Mouse (Mus musculus) mouse trophoblast stem cell (cell line): ENCODE measurements around the gene Olfr485.
"Not testable (repeated sequence)": the region's sequence is repeated elsewhere in the genome, so short reads cannot be mapped to it uniquely, and the experiment has no call there.

Experiments used
- in situ Hi-C, 2 experiments: fragments of 300-500 bp; cut with MseI, MboI; formaldehyde crosslinking; loops; 2 replicates in 1 of 2; 3 replicates in 1 of 2; pipeline ENCODE4 v1.15.1; 2025

The Olfr485 gene

DNA sequence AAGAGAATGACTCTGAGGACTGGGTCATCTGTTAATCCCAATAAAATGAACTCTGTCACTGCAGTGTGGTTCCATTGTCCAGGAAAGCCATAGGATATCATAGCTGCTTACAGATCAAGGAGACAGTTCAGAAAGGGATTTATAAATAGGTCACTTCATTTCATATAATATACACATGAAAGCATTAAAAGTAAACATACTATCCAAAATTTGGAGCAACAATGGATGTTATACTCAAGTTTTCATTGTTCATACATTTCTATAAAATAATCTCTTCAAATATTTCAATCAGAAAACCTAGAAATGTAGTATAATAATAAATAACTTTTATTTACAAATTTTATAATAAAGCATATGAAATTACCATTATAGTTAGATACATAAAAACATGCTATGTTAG, at the start of gene Olfr485:
Olfr485 (minus strand) TSS at position 101 of the 400 bp plus-strand sequence.
- in situ Hi-C loops, result no loop called here

DNA sequence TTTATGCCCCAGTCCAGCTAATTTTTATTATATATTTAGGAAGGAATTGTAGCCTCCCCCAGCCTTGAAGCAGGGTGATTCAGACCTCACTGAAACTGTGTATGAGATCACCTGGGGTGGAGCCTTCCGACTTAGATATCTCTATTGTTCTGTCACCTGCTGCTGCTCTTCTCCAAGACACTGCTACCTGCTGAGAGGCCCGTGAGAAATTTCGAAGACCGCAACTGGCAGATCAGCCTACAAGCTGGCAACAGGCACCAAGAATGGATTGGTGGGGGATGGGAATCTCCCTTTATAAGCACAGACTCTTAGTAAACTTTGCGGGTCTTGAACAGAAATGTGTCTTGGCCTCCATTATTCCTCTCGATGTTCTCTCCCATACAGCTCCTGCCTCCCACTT, 37.3 kb upstream of the Olfr485 start:
- in situ Hi-C loops, result no loop called here

DNA sequence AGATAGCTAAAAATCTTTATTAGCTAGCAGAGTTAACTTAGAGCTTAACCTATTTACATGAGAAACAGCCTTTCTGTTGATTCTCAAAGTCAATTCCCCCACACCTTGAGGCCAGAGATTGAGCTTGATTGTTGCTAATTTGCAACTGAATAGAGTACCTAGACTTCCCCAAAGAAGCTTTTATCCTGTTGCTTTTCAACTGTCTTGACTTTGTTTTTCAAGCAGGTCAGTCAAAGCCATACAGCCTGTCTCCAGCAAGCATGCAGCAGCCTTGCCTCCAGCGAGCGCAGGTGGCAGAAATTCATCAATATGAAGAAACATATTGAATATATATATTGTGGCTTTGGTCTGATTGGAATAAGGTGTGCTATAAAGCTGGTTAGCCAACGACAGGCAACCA, 36.7 kb upstream of the Olfr485 start:
- in situ Hi-C loops, result not testable (repeated sequence)

DNA sequence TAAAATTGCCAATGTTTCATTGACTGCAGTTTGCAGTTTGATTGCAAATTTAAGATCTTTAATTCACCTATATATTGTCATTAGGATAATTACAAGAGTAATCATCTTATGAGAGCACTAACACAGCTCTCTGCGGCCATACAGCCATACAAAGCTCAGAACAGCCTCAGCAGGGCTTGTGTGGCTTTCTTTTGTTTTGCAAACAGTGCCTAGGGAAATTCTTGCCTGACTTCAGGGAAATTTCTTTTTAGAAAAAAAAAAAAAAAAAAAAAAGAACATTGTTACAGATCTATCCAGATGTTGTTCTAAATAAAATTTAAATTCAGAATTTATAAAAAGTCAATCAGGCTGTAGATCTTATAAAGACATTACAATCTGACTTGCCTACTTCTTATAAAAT, 33.0 kb upstream of the Olfr485 start:
- in situ Hi-C loops, result not testable (repeated sequence)

DNA sequence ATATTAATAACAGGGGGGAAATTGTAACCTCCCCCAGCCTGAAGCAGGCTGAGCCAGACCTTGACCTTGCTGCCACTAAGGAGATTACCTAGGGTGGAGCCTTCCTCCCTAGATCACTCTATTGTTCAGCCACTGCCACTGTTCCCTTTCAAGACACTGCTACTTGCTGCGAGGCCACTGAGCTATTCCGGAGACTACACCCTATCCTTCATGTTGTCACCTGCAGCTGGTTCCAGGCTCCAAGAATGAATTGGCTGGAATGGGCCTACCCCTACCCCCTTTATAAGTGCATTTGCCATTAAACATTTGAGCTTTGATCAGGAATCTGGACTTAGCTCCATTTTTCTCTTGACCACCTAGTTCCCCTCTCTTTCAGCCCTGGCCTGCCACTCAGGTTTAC, 31.5 kb upstream of the Olfr485 start:
- in situ Hi-C loops, result not testable (repeated sequence)

DNA sequence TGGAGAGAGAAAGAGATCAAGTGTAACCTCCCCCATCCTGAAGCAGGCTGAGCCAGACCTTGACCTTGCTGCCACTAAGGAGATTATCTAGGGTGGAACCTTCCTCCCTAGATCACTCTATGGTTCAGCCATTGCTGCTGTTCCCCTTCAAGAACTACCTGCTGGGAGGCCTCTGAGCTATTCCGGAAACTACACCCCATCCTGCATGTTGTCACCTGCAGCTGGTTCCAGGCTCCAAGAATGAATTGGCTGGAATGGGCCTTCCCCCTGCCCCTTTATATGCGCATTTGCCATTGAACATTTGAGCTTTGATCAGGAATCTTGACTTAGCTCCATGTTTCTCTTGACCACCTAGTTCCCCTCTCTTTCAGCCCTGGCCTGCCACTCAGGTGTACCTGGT, 25.6 kb upstream of the Olfr485 start:
- in situ Hi-C loops, result not testable (repeated sequence)

DNA sequence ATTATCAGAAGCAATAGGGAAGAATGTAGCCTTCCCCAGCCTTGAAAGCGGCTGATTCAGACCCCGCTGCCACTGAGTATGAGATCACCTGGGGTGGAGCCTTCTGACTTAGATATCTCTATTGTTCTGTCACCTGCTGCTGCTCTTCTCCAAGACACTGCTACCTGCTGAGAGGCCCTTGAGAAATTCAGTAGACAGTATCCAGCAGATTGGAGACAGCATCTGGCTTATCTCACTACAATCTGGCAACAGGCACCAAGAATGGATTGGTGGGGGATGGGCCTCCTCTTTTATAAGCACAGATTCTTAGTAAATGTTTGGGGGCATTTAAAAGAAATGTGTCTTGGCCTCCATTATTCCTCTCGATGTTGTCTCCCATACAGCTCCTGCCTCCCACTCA, 24.7 kb upstream of the Olfr485 start:
- in situ Hi-C loops, result not testable (repeated sequence)

DNA sequence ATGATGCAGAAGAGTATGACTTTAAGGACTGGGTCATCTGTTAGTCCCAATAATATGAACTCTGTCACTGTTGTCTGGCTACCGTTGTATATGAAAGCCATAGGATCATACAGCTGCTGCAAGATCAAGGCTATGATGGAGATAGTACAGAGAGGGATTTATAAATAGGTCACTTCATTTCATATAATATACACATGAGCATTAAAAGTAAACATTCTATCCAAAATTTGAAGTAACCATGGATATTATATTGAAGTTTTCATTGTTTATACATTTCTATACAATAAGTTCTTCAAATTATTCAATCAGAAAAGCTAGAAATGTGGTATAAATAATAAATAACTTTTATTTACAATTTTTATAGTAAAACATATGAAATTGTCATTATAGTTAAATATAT, 13.0 kb upstream of the Olfr485 start, which contains the start of gene Olfr486:
Olfr486 (minus strand) TSS at position 101 of the 400 bp plus-strand sequence.
- in situ Hi-C loops, result not testable (repeated sequence)

DNA sequence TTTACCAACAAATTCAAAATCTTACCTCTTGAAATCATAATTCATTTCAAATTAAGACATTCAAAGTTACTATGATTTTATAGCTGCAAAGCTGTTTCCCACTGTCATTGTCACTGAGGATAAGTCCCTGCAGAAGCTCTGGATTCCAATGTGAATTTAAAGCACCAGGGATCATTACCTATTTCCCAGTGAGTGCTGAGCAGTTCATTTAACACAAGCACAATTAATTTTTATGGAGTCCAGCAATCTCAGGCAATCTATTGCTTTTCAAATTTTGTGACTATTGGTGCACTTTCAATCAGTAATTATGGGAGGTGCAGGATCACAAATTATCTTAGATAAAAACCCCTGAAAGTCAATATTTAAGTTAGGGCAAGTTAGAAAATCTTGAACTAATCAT, 32.3 kb downstream of the Olfr485 start, which contains the start of gene Olfr484:
Olfr484 (minus strand) TSS at position 101 of the 400 bp plus-strand sequence.
- in situ Hi-C loops, result no loop called here

DNA sequence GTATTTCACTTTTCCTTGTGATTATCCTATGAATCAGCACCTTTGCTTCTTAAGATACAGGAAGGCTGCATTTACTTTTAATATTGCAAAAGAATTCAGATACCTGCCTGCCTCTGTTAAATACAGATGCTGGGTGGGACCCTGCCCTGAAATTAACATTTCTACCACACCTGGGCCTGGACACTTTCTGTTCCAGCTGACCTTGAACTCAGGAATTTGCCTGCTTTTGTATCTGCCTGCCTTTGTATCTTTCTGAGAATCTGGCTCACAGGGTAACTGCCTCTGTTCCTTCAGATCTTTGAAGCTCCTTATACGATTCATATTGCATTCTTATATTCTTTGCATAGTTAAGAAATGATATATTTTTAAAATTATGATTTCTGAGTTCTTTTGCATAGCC, 38.3 kb downstream of the Olfr485 start:
- in situ Hi-C loops, result no loop called here

DNA sequence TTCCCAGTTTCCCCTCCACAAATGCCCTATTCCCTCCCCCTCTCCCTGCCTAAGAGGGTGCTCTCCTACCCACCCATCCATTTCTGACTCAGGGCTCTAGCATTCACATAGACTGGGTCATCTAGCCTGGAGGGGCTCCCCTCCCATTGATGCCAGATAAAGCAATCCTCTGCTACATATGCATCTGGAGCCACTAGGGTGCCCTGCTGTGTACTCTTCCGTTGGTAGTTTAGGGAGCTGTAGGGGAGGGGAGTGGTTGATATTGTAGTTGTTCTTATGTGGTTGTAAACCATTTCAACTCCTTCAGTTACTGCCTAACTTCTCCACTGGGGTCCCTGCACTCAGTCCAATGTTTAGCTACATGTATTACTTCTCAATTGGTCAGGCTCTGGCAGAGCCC, 39.0 kb downstream of the Olfr485 start:
- in situ Hi-C loops, result no loop called here
